Mouse (Mus musculus): Measurements from ENCODE around the gene Ifih1. TPM values are rescaled to one million over a fixed set of nuclear protein-coding genes. Genes with fewer than 3 reads are reported as not detected.

Gene Ifih1
- polyA plus RNA-seq, 1 experiment from 2014 or later = 2.5 TPM

Other genes starting within 250 kb of the Ifih1 start
- gene Dpp4, start 234.0 kb downstream of the Ifih1 start, polyA plus RNA-seq (2015; fragmentation: Nextera tagmentation; extraction: Ambion mirVana) = 14.5 and 15.2 TPM in 2 replicates
- not detected in 2 replicates for gene Gcg, start 162.6 kb downstream of the Ifih1 start, polyA plus RNA-seq (2015; fragmentation: Nextera tagmentation; extraction: Ambion mirVana)
- gene Fap, start 72.2 kb downstream of the Ifih1 start, polyA plus RNA-seq (2015; fragmentation: Nextera tagmentation; extraction: Ambion mirVana) = 26.5 and 37.0 TPM in 2 replicates
- 1.5 and 1.8 TPM in 2 replicates for gene Gca, start 18.0 kb upstream of the Ifih1 start, polyA plus RNA-seq (2015; fragmentation: Nextera tagmentation; extraction: Ambion mirVana)